Mouse (Mus musculus) forebrain, embryonic 15.5 days (tissue): ENCODE results near the gene Myrip. TPM values are rescaled to one million over a fixed set of nuclear protein-coding genes. Genes with fewer than 3 reads are reported as not detected.
"Not testable (repeated sequence)": the region's sequence is repeated elsewhere in the genome, so short reads cannot be mapped to it uniquely, and the experiment has no call there.

Source experiments
- ATAC-seq: fragments of 200-750 bp; cut with Nextera tagmentation; replicated peaks from 2 replicates; pipeline ENCODE4 v1.8.0; 2017; ENCODE audit warnings: mild to moderate bottlenecking, moderate TSS enrichment, moderate library complexity
- H3K27ac ChIP-seq: fragments of 300-500 bp; sonication (generic); replicated peaks from 2 replicates; pipeline ENCODE4 v1.5.1; 2015; ENCODE audit warnings: mild to moderate bottlenecking, inconsistent platforms
- H3K27me3 ChIP-seq: fragments of 300-500 bp; sonication (generic); 2 replicates; pipeline ENCODE4 v1.6.1; 2015; ENCODE audit warnings: inconsistent platforms
- H3K36me3 ChIP-seq: fragments of 300-500 bp; sonication (generic); 2 replicates; pipeline ENCODE4 v1.6.1; 2015; ENCODE audit warnings: mild to moderate bottlenecking, inconsistent platforms
- H3K4me1 ChIP-seq: fragments of 300-500 bp; sonication (generic); 2 replicates; pipeline ENCODE4 v1.6.1; 2015; ENCODE audit warnings: inconsistent platforms
- H3K4me2 ChIP-seq: fragments of 300-500 bp; sonication (generic); replicated peaks from 2 replicates; pipeline ENCODE4 v1.6.1; 2015; ENCODE audit warnings: mild to moderate bottlenecking, inconsistent platforms
- H3K4me3 ChIP-seq: fragments of 300-500 bp; sonication (generic); 2 replicates; pipeline ENCODE4 v1.5.1; 2015; ENCODE audit warnings: mild to moderate bottlenecking, inconsistent platforms
- H3K9ac ChIP-seq: fragments of 300-500 bp; sonication (generic); replicated peaks from 2 replicates; pipeline ENCODE4 v1.6.1; 2015; ENCODE audit warnings: mild to moderate bottlenecking, inconsistent platforms
- H3K9me3 ChIP-seq: fragments of 300-500 bp; sonication (generic); 2 replicates; pipeline ENCODE4 v1.6.1; 2016; ENCODE audit warnings: inconsistent platforms
- WGBS: fragments of 180-500 bp; shearing (Covaris S2); methylation state at CpG from one replicate; pipeline ENCODE4 v1.1.7; 2015; ENCODE audit warnings: mixed read lengths; 5-methylcytosine and 5-hydroxymethylcytosine counted together
- polyA plus RNA-seq: library from polyadenylated mRNA; unstranded; fragments of >200 nt; fragmentation: Nextera tagmentation; extraction: Ambion mirVana; gene quantifications from 2 replicates; pipeline ENCODE4 v1.2.1, GENCODE M21; 2015

Myrip gene
- polyA plus RNA-seq, 1 experiment from 2014 or later, result 2.3 TPM

DNA sequence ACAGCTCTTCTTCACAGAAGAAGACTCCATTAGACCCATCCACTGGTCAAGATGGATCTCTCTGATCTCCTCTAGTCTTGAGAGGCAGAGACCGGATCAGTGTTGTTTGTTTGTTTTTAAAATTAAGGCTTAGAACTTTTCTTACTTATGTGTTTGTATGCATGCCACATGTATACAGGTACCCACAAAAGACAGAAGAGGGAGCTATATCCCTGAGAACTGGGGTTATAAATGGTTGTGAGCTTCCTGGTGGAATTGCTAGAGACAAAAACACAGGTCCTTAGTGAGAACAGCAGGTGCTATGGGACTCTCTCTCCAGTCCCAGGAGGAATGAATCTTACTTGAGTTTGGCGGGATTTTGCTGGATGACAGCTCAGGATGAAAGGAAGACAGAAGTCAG, 1.9 kb upstream of the Myrip start:
- peaks cover 22% of the 10 kb centered on the region for H3K27me3 ChIP-seq
- WGBS, result 58% methylated on average over 2 of the region's 2 CpGs

DNA sequence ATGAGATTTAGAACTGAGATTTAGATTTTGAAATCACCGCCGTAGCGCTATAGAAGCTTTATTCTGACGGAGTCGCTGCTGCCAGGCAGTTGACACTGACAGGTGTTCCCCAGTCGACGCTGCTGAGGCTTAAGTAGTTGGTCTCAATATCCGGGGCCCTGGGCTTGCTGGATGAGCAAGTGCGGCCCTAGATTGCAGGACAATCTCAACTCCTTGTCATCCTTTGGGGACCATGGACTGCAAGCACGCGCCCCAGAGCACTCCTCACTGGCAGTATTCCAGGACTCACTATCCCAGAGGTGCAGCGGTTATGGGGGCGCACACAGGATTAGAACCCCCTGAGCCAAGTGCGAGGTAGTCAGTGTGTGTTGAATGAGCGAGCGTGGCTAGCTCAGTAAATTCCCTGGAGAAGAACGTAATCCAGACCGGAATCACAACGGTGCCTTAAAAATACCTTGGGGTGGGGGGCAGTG, 1.7 kb downstream of the Myrip start:
- H3K27ac ChIP-seq, result no peak overlapping the region
- peaks cover 17% of the 10 kb centered on the region for H3K4me1 ChIP-seq
- WGBS, result 9% methylated on average over 19 of the region's 19 CpGs

More for the DNA sequence above, 1.9 kb upstream of the Myrip start:
- Histone ChIP-seq H3K27ac (no peak overlapping the region), H3K4me2 (no peak overlapping the region), H3K4me3 (no peak overlapping the region), H3K9ac (no peak overlapping the region), H3K36me3 (no peaks in the 10 kb centered on the region), H3K4me1 (peaks cover 12% of the 10 kb centered on the region), H3K9me3 (no peaks in the 10 kb centered on the region)
- no peak for ATAC-seq

DNA sequence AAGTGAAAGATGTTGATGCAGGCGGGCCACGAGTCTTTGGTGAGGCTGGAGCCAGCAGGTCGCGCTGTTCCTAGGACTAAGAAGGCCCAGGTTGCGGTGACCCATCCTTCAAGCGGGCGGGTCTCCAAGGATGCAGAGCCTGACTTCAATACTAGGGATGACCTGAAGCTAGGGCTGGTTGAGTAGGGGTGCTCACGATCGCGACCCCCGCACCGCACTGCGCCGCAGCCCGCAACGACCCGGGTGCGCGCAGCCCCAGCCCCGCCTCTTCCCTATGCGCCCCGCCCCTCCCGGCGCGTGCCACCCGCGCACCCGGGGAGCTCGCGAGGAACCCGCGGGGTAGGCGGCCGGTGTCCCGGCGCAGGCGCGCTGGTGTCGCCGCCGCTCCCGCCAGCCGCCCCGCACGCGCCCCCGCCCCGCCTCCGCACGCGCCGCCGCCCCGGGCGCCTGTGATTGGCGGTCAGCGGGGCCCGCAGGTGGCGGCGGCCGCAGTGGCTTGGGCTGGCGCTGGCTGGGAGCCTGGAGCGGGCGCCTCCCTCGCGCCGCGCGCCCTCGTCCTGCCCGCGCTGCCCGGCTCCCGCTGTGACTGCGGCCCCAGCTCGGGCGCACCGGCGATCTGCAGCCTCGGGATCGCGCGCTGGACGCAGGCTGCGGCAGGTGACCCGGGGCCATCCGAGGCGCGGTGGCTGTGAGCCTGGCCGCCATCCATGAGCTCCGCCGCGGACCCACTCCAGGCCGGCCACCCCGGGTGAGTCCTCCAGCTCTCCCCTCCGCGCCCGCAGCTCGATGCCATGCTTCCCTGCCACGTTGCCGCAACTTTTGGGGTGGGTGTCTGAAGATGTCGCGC, 2.4 kb downstream of the Myrip start:
- peaks cover 17% of the 10 kb centered on the region for H3K4me1 ChIP-seq
- no peaks in the 10 kb centered on the region for H3K9me3 ChIP-seq
- H3K36me3 ChIP-seq, result no peaks in the 10 kb centered on the region
- no peak overlapping the region for H3K27ac ChIP-seq
- H3K9ac ChIP-seq, result peak overlapping the region; percentile 51
- peak overlapping the region; percentile 53 for H3K4me3 ChIP-seq
- H3K27me3 ChIP-seq, result peaks cover 52% of the 10 kb centered on the region
- WGBS, result under 1% methylated on average over 89 of the region's 103 CpGs
- peak; percentile 89 for ATAC-seq
- H3K4me2 ChIP-seq, result peak overlapping the region; percentile 93

More for the DNA sequence above, 1.7 kb downstream of the Myrip start:
- peak overlapping the region; percentile 93 for H3K4me2 ChIP-seq
- peak; percentile 48 for ATAC-seq
- no peaks in the 10 kb centered on the region for H3K9me3 ChIP-seq
- no peaks in the 10 kb centered on the region for H3K36me3 ChIP-seq
- peak overlapping the region; percentile 53 for H3K4me3 ChIP-seq
- peaks cover 52% of the 10 kb centered on the region for H3K27me3 ChIP-seq
- H3K9ac ChIP-seq, result peak overlapping the region; percentile 51

DNA sequence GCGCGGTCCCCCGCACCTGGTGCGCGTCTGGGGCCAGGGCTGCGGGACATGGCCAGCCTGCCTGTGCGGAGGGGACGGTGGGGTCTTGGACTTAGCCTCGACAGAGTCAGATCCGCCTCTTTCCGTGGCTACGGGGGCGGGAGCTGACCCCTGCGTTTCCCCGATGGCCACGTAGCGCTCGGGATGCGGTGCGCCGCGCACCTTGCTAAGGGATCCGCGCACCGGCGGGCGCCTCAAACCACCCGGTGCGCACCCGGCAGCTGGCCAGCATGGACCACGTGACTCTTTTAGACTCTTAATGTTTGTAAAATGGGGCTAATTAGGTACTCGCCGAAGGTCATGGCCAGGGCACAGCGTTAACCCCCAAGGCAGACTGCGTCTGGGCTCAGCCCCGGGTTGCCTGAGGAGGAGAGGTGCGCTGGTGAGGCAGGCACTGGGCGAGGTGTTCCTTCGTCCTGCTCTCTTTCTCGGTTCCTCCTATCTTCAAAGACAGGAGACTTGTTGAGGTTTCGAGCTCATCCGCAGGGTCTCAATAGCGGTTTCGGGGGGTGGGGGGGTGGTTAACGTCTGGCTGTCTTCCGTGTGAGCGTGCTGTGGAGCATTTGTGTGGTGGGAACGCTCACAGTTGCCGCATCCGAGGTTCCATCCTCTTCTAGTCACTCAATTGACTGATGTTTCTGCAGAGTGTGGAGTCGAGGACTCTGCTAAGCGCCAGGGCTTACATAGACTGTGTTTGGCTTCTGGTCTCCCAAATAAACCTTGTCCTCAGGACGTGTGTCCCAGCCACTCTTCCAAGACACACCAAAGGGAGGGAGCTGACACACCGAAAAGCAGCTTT, 3.2 kb downstream of the Myrip start:
- ATAC-seq, result no peak; the same call in none of the 2 replicates
- H3K4me2 ChIP-seq, result peak overlapping the region; percentile 93
- H3K9ac ChIP-seq, result peak overlapping the region; percentile 51
- 3% methylated on average over 54 of the region's 54 CpGs for WGBS
- peaks cover 17% of the 10 kb centered on the region for H3K4me1 ChIP-seq
- H3K27me3 ChIP-seq, result peaks cover 52% of the 10 kb centered on the region
- H3K27ac ChIP-seq, result no peak overlapping the region
- H3K9me3 ChIP-seq, result no peaks in the 10 kb centered on the region
- peak overlapping the region; percentile 53 for H3K4me3 ChIP-seq
- H3K36me3 ChIP-seq, result no peaks in the 10 kb centered on the region

DNA sequence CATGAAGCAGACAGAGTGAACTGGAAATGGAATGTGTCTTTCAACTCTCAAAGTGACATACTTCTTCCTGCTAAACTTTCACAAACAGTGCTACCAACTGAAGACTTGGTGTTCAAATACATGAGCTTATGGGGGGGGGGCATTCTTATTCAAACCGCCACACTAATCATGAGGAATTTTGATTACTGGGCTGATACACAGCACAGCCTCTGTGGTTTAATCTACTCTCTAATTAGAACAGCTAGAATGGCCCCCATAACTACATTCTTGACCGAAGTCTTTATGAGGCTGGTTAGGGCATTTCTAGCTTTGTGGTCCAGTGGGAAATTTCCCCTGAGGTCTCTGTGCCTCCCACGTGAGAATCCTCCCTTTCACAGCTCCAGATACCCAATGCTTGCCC, 13.9 kb downstream of the Myrip start:
- no peak overlapping the region for H3K9ac ChIP-seq
- no peaks in the 10 kb centered on the region for H3K9me3 ChIP-seq
- H3K4me3 ChIP-seq, result no peak overlapping the region
- H3K4me1 ChIP-seq, result no peaks in the 10 kb centered on the region
- WGBS, result 54% methylated on average over 3 of the region's 3 CpGs
- no peaks in the 10 kb centered on the region for H3K36me3 ChIP-seq
- H3K4me2 ChIP-seq, result no peak overlapping the region
- no peaks in the 10 kb centered on the region for H3K27me3 ChIP-seq
- no peak overlapping the region for H3K27ac ChIP-seq
- no peak for ATAC-seq

DNA sequence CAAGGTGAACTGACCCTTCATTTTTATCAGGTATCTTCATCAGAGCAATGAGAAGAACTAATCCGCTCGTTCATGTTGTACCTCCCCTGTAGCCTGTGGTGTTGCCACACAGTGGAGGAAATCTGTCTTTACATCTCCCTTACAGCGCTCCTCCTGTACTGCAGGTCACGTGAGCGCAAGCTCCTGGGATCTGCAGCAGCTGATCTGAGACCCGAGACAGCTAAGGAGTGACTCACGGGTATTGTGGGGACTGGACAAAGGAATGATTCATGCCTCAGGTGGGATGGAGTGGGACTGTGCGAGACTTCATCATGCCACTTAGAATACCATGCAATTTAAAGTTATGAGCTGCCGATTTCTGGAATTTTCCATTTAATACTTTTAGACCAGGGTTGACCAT, 17.8 kb downstream of the Myrip start:
- ATAC-seq, result no peak
- no peaks in the 10 kb centered on the region for H3K4me1 ChIP-seq
- WGBS, result 80% methylated on average over 9 of the region's 9 CpGs

DNA sequence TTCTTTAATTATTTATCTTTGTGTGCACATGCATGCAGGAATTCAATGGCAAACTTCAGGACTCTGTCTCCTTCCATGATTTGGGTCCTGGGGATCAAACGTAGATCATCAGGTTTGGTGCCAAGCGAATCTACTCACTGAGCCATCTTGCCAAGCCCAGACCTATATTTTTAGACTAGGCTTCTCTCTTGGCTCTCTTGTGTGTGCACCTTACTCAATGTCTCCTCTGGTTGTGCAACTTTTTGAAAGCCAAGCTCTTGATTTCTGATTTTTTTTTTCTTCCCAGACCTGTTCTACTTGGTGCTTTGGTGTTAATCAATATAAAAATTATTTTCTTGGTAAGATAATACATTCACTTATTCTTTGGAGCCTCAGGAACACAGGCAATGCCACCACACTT, 19.3 kb downstream of the Myrip start:
- Histone ChIP-seq H3K36me3 (no peaks in the 10 kb centered on the region), H3K27ac (no peak overlapping the region), H3K4me1 (no peaks in the 10 kb centered on the region), H3K9ac (no peak overlapping the region), H3K4me2 (no peak overlapping the region), H3K9me3 (no peaks in the 10 kb centered on the region), H3K27me3 (no peaks in the 10 kb centered on the region), H3K4me3 (no peak overlapping the region)
- ATAC-seq, result no peak
- 96% methylated on average over 2 of the region's 2 CpGs for WGBS

More for the DNA sequence above, 17.8 kb downstream of the Myrip start:
- H3K36me3 ChIP-seq, result no peaks in the 10 kb centered on the region
- no peak overlapping the region for H3K4me2 ChIP-seq
- no peaks in the 10 kb centered on the region for H3K9me3 ChIP-seq
- no peak overlapping the region for H3K27ac ChIP-seq
- no peak overlapping the region for H3K9ac ChIP-seq
- H3K4me3 ChIP-seq, result no peak overlapping the region
- no peaks in the 10 kb centered on the region for H3K27me3 ChIP-seq

DNA sequence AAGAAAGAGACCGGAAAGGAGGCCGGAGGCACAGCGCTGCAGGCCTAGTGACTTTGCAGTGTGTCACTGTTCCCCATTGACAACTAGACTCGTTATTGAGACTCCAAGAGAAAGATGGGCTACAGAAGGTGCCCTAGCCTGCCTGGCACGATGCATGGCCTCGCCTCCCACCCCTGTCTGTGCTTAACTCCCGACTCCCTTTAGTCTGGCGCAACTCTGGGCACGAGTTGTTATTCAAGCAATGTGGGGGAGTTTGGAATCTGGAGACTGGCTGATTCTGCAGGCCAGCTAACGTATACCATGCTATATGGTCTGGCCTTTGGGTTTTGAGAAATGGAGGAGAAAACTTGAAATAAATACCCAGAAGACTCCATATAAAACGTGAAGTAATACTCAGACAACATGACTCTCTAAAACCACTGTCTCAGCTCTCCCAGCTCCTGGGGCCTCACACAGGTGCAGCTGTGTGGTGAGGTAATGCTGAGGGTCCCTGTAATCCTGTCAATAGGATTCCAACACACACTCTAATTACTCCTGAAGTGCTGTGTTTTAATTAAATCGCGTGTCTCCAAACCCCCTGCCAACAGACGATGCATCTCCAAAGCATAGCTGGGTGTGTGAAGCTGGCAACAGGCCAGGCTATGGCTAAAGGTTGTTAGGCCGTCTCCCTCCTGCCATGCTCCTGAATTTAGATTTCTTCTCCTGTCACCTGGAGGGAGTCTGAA, 21.6 kb downstream of the Myrip start:
- no peak overlapping the region for H3K9ac ChIP-seq
- no peak overlapping the region for H3K4me3 ChIP-seq
- H3K27ac ChIP-seq, result no peak overlapping the region
- no peak overlapping the region for H3K4me2 ChIP-seq
- H3K27me3 ChIP-seq, result no peaks in the 10 kb centered on the region
- no peaks in the 10 kb centered on the region for H3K9me3 ChIP-seq
- ATAC-seq, result no peak
- H3K36me3 ChIP-seq, result no peaks in the 10 kb centered on the region
- WGBS, result 50% methylated on average over 15 of the region's 15 CpGs
- H3K4me1 ChIP-seq, result no peaks in the 10 kb centered on the region

DNA sequence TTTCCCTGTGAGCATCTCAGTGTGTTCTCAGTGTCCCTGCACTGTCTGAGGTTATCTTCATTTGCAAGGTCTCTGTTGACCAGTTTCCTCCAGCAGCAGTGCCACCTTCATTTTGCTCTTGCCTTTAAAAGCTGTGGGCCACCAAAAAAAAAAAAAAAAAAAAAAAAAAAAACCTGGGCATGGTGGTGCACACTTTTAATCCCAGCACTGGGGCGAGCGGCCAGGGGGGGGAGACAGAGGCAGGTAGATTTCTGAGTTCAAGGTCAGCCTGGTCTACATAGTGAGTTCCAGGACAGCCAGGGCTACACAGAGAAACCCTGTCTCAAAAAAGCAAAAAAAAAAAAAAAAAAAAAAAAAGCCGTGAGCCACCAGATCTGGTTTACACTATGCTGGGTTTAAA, 29.7 kb downstream of the Myrip start:
- not testable (repeated sequence) for H3K4me2 ChIP-seq, H3K9me3 ChIP-seq, H3K27ac ChIP-seq, H3K27me3 ChIP-seq, H3K36me3 ChIP-seq, H3K4me1 ChIP-seq, ATAC-seq, H3K4me3 ChIP-seq, H3K9ac ChIP-seq
- 88% methylated on average over 3 of the region's 3 CpGs for WGBS

DNA sequence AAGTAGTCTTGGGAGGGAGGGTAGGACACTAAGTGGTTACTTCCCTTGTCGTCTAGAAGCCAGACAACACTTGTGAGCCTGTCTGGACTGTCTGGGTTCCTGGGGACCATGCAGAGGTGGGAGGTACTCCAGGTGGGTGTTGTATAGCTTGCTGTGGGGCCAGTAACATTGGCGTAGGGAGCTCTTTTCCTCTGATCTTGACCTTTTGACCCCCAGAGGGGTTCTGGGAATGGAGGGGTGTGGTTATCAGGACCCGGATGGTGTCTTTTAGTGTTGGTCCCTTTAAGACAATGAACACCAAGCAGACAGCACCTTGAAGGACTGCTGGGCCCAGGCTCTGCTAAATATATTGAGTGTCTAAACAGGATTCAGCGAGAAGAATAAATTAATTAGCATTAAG, 36.9 kb downstream of the Myrip start:
- Histone ChIP-seq H3K4me1 (no peaks in the 10 kb centered on the region), H3K9me3 (no peaks in the 10 kb centered on the region), H3K4me2 (no peak overlapping the region), H3K27me3 (no peaks in the 10 kb centered on the region), H3K36me3 (no peaks in the 10 kb centered on the region), H3K4me3 (no peak overlapping the region), H3K27ac (no peak overlapping the region), H3K9ac (no peak overlapping the region)
- ATAC-seq, result no peak
- WGBS, result 51% methylated on average over 4 of the region's 4 CpGs

DNA sequence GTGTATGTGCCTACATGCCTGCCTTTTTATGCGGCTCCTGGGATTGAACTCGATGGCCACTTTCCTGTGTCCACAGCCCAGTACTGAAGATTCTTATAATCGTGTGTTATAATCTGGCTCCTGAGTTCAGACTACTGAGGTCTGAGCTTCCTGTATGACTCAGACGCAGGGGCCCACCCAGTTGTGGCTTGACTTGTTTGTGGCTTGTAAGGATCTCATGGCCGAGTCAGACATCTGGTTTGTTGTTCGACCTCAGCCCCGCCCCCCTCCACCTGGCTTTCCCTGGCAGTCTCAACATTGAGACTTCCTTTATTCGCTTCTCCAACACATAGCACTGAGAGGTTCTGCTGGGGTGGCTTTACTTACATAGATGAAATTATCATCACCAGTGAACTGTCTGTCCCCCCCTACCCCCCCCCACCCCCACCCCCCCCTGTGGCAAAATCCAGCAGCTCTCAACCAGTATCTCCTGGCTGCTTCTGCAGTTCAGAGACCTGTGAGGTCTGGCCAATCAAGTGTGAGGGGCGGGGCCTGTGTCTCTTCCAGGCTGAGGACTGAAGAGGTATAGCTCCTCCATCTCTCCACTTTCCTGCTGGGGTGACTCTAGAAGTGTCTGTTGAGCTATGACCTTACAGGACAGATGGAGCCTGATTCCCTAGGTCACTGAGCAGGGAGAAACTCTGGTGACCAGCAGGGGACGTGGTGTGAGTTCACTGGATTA, 38.8 kb downstream of the Myrip start:
- H3K4me2 ChIP-seq, result no peak overlapping the region
- no peak overlapping the region for H3K9ac ChIP-seq
- no peak overlapping the region for H3K4me3 ChIP-seq
- H3K9me3 ChIP-seq, result no peaks in the 10 kb centered on the region
- no peaks in the 10 kb centered on the region for H3K36me3 ChIP-seq
- no peaks in the 10 kb centered on the region for H3K27me3 ChIP-seq
- no peak overlapping the region for H3K27ac ChIP-seq
- 80% methylated on average over 10 of the region's 10 CpGs for WGBS
- 0 out of 2 replicates have a peak, but pooled peaks cover 5% of the 10 kb centered on the region for H3K4me1 ChIP-seq
- ATAC-seq, result no peak
